Mouse (Mus musculus) hindbrain, embryonic 15.5 days (tissue): ENCODE results near the gene Zfp672. TPM values are rescaled to one million over a fixed set of nuclear protein-coding genes. Genes with fewer than 3 reads are reported as not detected.

Experiments
- ATAC-seq: fragments of 200-750 bp; cut with Nextera tagmentation; 2 replicates; pipeline ENCODE4 v1.8.0; 2017; ENCODE audit warnings: low read depth, moderate number of reproducible peaks, moderate TSS enrichment; ENCODE audit not compliant: low FRiP score
- H3K27ac ChIP-seq: fragments of 300-500 bp; sonication (generic); replicated peaks from 2 replicates; pipeline ENCODE4 v1.5.1; 2015; ENCODE audit warnings: mild to moderate bottlenecking, inconsistent platforms
- H3K27me3 ChIP-seq: fragments of 300-500 bp; sonication (generic); 2 replicates; pipeline ENCODE4 v1.6.1; 2015; ENCODE audit warnings: control low read depth, inconsistent platforms
- H3K36me3 ChIP-seq: fragments of 300-500 bp; sonication (generic); 2 replicates; pipeline ENCODE4 v1.6.1; 2015; ENCODE audit warnings: control low read depth, inconsistent platforms
- H3K4me1 ChIP-seq: fragments of 300-500 bp; sonication (generic); replicated peaks from 2 replicates; pipeline ENCODE4 v1.6.1; 2015; ENCODE audit warnings: control low read depth, inconsistent platforms
- H3K4me2 ChIP-seq: fragments of 300-500 bp; sonication (generic); 2 replicates; pipeline ENCODE4 v1.6.1; 2015; ENCODE audit warnings: moderate library complexity, mild to moderate bottlenecking, inconsistent platforms
- H3K4me3 ChIP-seq: fragments of 300-500 bp; sonication (generic); 2 replicates; pipeline ENCODE4 v1.5.1; 2015; ENCODE audit warnings: mild to moderate bottlenecking, inconsistent platforms
- H3K9ac ChIP-seq: fragments of 300-500 bp; sonication (generic); 2 replicates; pipeline ENCODE4 v1.6.1; 2015; ENCODE audit warnings: inconsistent platforms
- H3K9me3 ChIP-seq: fragments of 300-500 bp; sonication (generic); 2 replicates; pipeline ENCODE4 v1.6.1; 2016; ENCODE audit warnings: control low read depth, inconsistent platforms
- WGBS: fragments of 180-500 bp; shearing (Covaris S2); methylation state at CpG from one replicate; pipeline ENCODE4 v1.1.7; 2015; 5-methylcytosine and 5-hydroxymethylcytosine counted together
- polyA plus RNA-seq: library from polyadenylated mRNA; unstranded; fragments of >200 nt; fragmentation: Nextera tagmentation; extraction: Ambion mirVana; gene quantifications from 2 replicates; pipeline ENCODE4 v1.2.1, GENCODE M21; 2015

Gene Zfp672
- polyA plus RNA-seq, 1 experiment from 2014 or later, result 37.5 TPM

GRCm38 (mm10) chr11:58301837-58302754, 28.0 kb downstream of the Zfp672 start:
- Histone ChIP-seq H3K4me1 (peaks cover 24% of the 10 kb centered on the region), H3K27me3 (no peaks in the 10 kb centered on the region), H3K4me3 (peak overlapping the region; percentile 75), H3K4me2 (peak overlapping the region; percentile 74), H3K9me3 (no peaks in the 10 kb centered on the region), H3K9ac (peak overlapping the region; percentile 49), H3K27ac (peak overlapping the region; percentile 81), H3K36me3 (no peaks in the 10 kb centered on the region)
- peak; percentile 86 for ATAC-seq
- under 1% methylated on average over 36 of the region's 36 CpGs for WGBS

- ATAC-seq, result peak; percentile 12; the same call in 1 of the 2 replicates
- WGBS, result 12% methylated on average over 13 of the region's 13 CpGs
- no peaks in the 10 kb centered on the region for H3K9me3 ChIP-seq
These were observed 29.1 kb downstream of the Zfp672 start for GRCm38 (mm10) chr11:58301057-58301456.

GRCm38 (mm10) chr11:58297396-58297795, 32.7 kb downstream of the Zfp672 start:
- H3K27me3 ChIP-seq, result no peaks in the 10 kb centered on the region
- H3K4me1 ChIP-seq, result peaks cover 10% of the 10 kb centered on the region
- 39% methylated on average over 6 of the region's 6 CpGs for WGBS
- no peak overlapping the region for H3K27ac ChIP-seq
- no peaks in the 10 kb centered on the region for H3K9me3 ChIP-seq
- H3K4me2 ChIP-seq, result no peak overlapping the region
- no peak for ATAC-seq
- no peak overlapping the region for H3K9ac ChIP-seq
- no peaks in the 10 kb centered on the region for H3K36me3 ChIP-seq
- no peak overlapping the region for H3K4me3 ChIP-seq

More at GRCm38 (mm10) chr11:58301057-58301456, 29.1 kb downstream of the Zfp672 start:
- no peaks in the 10 kb centered on the region for H3K36me3 ChIP-seq
- no peaks in the 10 kb centered on the region for H3K27me3 ChIP-seq
- H3K4me1 ChIP-seq, result peaks cover 19% of the 10 kb centered on the region
- H3K9ac ChIP-seq, result peak overlapping the region; percentile 49
- H3K4me3 ChIP-seq, result peak overlapping the region; percentile 75
- H3K27ac ChIP-seq, result peak overlapping the region; percentile 81
- H3K4me2 ChIP-seq, result peak overlapping the region; percentile 74

- Histone ChIP-seq H3K9me3 (no peaks in the 10 kb centered on the region), H3K36me3 (no peaks in the 10 kb centered on the region), H3K4me3 (no peak overlapping the region), H3K27me3 (no peaks in the 10 kb centered on the region), H3K27ac (no peak overlapping the region), H3K4me1 (no peaks in the 10 kb centered on the region), H3K4me2 (no peak overlapping the region), H3K9ac (no peak overlapping the region)
- ATAC-seq, result no peak
- 56% methylated on average over 4 of the region's 4 CpGs for WGBS
These were observed 37.3 kb downstream of the Zfp672 start for GRCm38 (mm10) chr11:58292791-58293190.

GRCm38 (mm10) chr11:58290812-58291211, 39.3 kb downstream of the Zfp672 start:
- no peaks in the 10 kb centered on the region for H3K27me3 ChIP-seq
- H3K4me2 ChIP-seq, result no peak overlapping the region
- H3K9ac ChIP-seq, result no peak overlapping the region
- 84% methylated on average over 4 of the region's 4 CpGs for WGBS
- no peaks in the 10 kb centered on the region for H3K4me1 ChIP-seq
- no peaks in the 10 kb centered on the region for H3K36me3 ChIP-seq
- ATAC-seq, result no peak
- no peak overlapping the region for H3K4me3 ChIP-seq
- H3K27ac ChIP-seq, result no peak overlapping the region
- no peaks in the 10 kb centered on the region for H3K9me3 ChIP-seq

GRCm38 (mm10) chr11:58289992-58290682, 40.0 kb downstream of the Zfp672 start:
- no peak overlapping the region for H3K9ac ChIP-seq
- no peak overlapping the region for H3K4me2 ChIP-seq
- H3K36me3 ChIP-seq, result no peaks in the 10 kb centered on the region
- ATAC-seq, result no peak
- 81% methylated on average over 9 of the region's 9 CpGs for WGBS
- H3K4me3 ChIP-seq, result no peak overlapping the region
- H3K27ac ChIP-seq, result no peak overlapping the region
- no peaks in the 10 kb centered on the region for H3K4me1 ChIP-seq
- no peaks in the 10 kb centered on the region for H3K27me3 ChIP-seq
- no peaks in the 10 kb centered on the region for H3K9me3 ChIP-seq

- no peaks in the 10 kb centered on the region for H3K36me3 ChIP-seq
- no peak overlapping the region for H3K27ac ChIP-seq
- no peaks in the 10 kb centered on the region for H3K9me3 ChIP-seq
- H3K9ac ChIP-seq, result no peak overlapping the region
- no peaks in the 10 kb centered on the region for H3K4me1 ChIP-seq
- ATAC-seq, result no peak
- no peaks in the 10 kb centered on the region for H3K27me3 ChIP-seq
- no peak overlapping the region for H3K4me2 ChIP-seq
- no peak overlapping the region for H3K4me3 ChIP-seq
- 84% methylated on average over 5 of the region's 5 CpGs for WGBS
These were observed 47.6 kb downstream of the Zfp672 start for GRCm38 (mm10) chr11:58282518-58282917.

- Histone ChIP-seq H3K9me3 (no peaks in the 10 kb centered on the region), H3K9ac (no peak overlapping the region), H3K4me3 (no peak overlapping the region), H3K36me3 (no peaks in the 10 kb centered on the region), H3K4me1 (no peaks in the 10 kb centered on the region), H3K27ac (no peak overlapping the region), H3K27me3 (no peaks in the 10 kb centered on the region), H3K4me2 (no peak overlapping the region)
- no peak for ATAC-seq
- 84% methylated on average over 13 of the region's 13 CpGs for WGBS
These were observed 48.1 kb downstream of the Zfp672 start for GRCm38 (mm10) chr11:58281970-58282496.

GRCm38 (mm10) chr11:58275756-58276155, 54.4 kb downstream of the Zfp672 start:
- no peak overlapping the region for H3K9ac ChIP-seq
- no peaks in the 10 kb centered on the region for H3K27me3 ChIP-seq
- H3K4me1 ChIP-seq, result no peaks in the 10 kb centered on the region
- no peaks in the 10 kb centered on the region for H3K9me3 ChIP-seq
- no peak overlapping the region for H3K4me3 ChIP-seq
- no peak for ATAC-seq
- no peak overlapping the region for H3K27ac ChIP-seq
- no peaks in the 10 kb centered on the region for H3K36me3 ChIP-seq
- 77% methylated on average over 4 of the region's 4 CpGs for WGBS
- H3K4me2 ChIP-seq, result no peak overlapping the region

GRCm38 (mm10) chr11:58274572-58274971, 55.6 kb downstream of the Zfp672 start, which contains the start of gene 4930438A08Rik:
Gene 4930438A08Rik (plus strand): TSS chr11:58274799.
- Histone ChIP-seq H3K27ac (no peak within 1 kb of the TSS), H3K36me3 (no peaks in the 10 kb centered on the region), H3K4me2 (no peak within 1 kb of the TSS), H3K9ac (no peak within 1 kb of the TSS), H3K27me3 (no peaks in the 10 kb centered on the region), H3K4me1 (no peaks in the 10 kb centered on the region), H3K9me3 (no peaks in the 10 kb centered on the region), H3K4me3 (no peak within 1 kb of the TSS)
- ATAC-seq, result no peak
- 65% methylated on average over 2 of the region's 2 CpGs for WGBS

GRCm38 (mm10) chr11:58268285-58268684, 61.9 kb downstream of the Zfp672 start:
- Histone ChIP-seq H3K4me1 (no peaks in the 10 kb centered on the region), H3K4me2 (no peak overlapping the region), H3K9ac (no peak overlapping the region), H3K4me3 (no peak overlapping the region), H3K27me3 (no peaks in the 10 kb centered on the region), H3K9me3 (no peaks in the 10 kb centered on the region), H3K36me3 (no peaks in the 10 kb centered on the region), H3K27ac (no peak overlapping the region)
- WGBS, result 86% methylated on average over 3 of the region's 3 CpGs
- ATAC-seq, result no peak
